ENCODE assay signal across 9 mouse cellular contexts in genomic region chr19:37238651-37239050, GRCm38 (mm10). TPM values are rescaled to one million over a fixed set of nuclear protein-coding genes. Genes with fewer than 3 reads are reported as not detected.
DNase-seq lines count a peak whose midpoint lies in the region; ATAC-seq and TF ChIP-seq lines count a peak whose summit lies in the region.
"Had no signal": no experiment of that assay in that cellular context is flagged by ENCODE, and none has a peak within 500 bp of the region (broad histone marks: within the 10 kb centered on the region; RNA-seq: fewer than 3 reads in every experiment).

No protein-coding gene starts in this region.

- no peaks in the 10 kb centered on the region for H3K36me3 ChIP-seq in lung, postnatal 0 days (ENCODE audit: insufficient read depth, low read length)
- no peaks in the 10 kb centered on the region for H3K36me3 ChIP-seq in liver, embryonic 13.5 days
- H3K36me3 ChIP-seq in limb, embryonic 10.5 days: no peaks in the 10 kb centered on the region

- no peaks in the 10 kb centered on the region for H3K9me3 ChIP-seq in lung, postnatal 0 days (ENCODE audit: low read length)
- H3K9me3 ChIP-seq in liver, embryonic 13.5 days (replicated peaks): no peaks in the 10 kb centered on the region
- H3K9me3 ChIP-seq in limb, embryonic 10.5 days (replicated peaks): no peaks in the 10 kb centered on the region

- no peak for TF ChIP-seq EP300 in lung, postnatal 0 days (IDR thresholded peaks at IDR 0.05)

- 16% methylated on average over 7 of the region's 7 CpGs for WGBS in lung, postnatal 0 days
- 21% methylated on average over 7 of the region's 7 CpGs for WGBS in liver, embryonic 13.5 days (ENCODE audit: insufficient replicate concordance)
- WGBS in limb, embryonic 10.5 days: 18% methylated on average over 7 of the region's 7 CpGs

- no peak overlapping the region for H3K27ac ChIP-seq in lung, postnatal 0 days (ENCODE audit: low read length)
- H3K27ac ChIP-seq in liver, embryonic 13.5 days: peak overlapping the region; percentile 97
- H3K27ac ChIP-seq in limb, embryonic 10.5 days: no peak overlapping the region

- no peak for ATAC-seq in lung, postnatal 0 days
- ATAC-seq in liver, embryonic 13.5 days (ENCODE audit: low read depth): peak; percentile 16

- DNase-seq in embryo, embryonic 10.5 days (ENCODE audit: low spot score): peak; percentile 20
- DNase-seq in embryo, embryonic 10 days (ENCODE audit: low spot score): no peak
- peak; percentile 10 for DNase-seq in lung, postnatal 0 days (ENCODE audit: low spot score)
- DNase-seq in lung, postnatal 25 days (ENCODE audit: low spot score): no peak
- peak; percentile 50 for DNase-seq in liver, embryonic 13.5 days
- DNase-seq in spleen, postnatal 10 days (ENCODE audit: low spot score in 2 of 2): peak; percentile 56 to 72
- no peak for DNase-seq in limb, embryonic 10.5 days (ENCODE audit: low spot score)
- DNase-seq in ovary, postnatal 10 days (ENCODE audit: low spot score): no peak
- DNase-seq: cerebellum, adult 11 months had no signal

- TF ChIP-seq CTCF in lung, postnatal 0 days (IDR thresholded peaks at IDR 0.05): no peak

- H3K27me3 ChIP-seq in lung, postnatal 0 days (replicated peaks; ENCODE audit: insufficient read depth, low read length): 0 out of 2 replicates have a peak, but pooled peaks cover 4% of the 10 kb centered on the region
- H3K27me3 ChIP-seq in liver, embryonic 13.5 days: peaks cover 19% of the 10 kb centered on the region
- peaks cover 33% of the 10 kb centered on the region for H3K27me3 ChIP-seq in limb, embryonic 10.5 days (ENCODE audit: low read depth, poor library complexity, severe bottlenecking)

- H3K4me1 ChIP-seq in lung, postnatal 0 days (ENCODE audit: insufficient read depth, low read depth, low read length): no peaks in the 10 kb centered on the region
- peaks cover 82% of the 10 kb centered on the region for H3K4me1 ChIP-seq in liver, embryonic 13.5 days (replicated peaks)
- H3K4me1 ChIP-seq in limb, embryonic 10.5 days: peaks cover 26% of the 10 kb centered on the region

- no peak overlapping the region for H3K4me2 ChIP-seq in lung, postnatal 0 days (replicated peaks; ENCODE audit: low read depth, low read length)
- peak overlapping the region; percentile 62 for H3K4me2 ChIP-seq in liver, embryonic 13.5 days

- H3K4me3 ChIP-seq in lung, postnatal 0 days (ENCODE audit: low read depth, low read length): no peak overlapping the region
- peak overlapping the region; percentile 43 for H3K4me3 ChIP-seq in liver, embryonic 13.5 days (replicated peaks)
- H3K4me3 ChIP-seq in limb, embryonic 10.5 days: no peak overlapping the region

- H3K9ac ChIP-seq in lung, postnatal 0 days (replicated peaks; ENCODE audit: low read depth): no peak overlapping the region
- peak overlapping the region; percentile 67 for H3K9ac ChIP-seq in liver, embryonic 13.5 days

RNA-seq across cellular contexts. Expression of gene Cpeb3, which starts 30.2 kb away (rescaled TPM):
- 1.3 and 2.3 TPM in 2 replicates for polyA plus RNA-seq in lung, postnatal 0 days (2015; fragmentation: Nextera tagmentation; extraction: Ambion mirVana)
- 1.7 and 1.9 TPM in 2 replicates for polyA plus RNA-seq in liver, embryonic 13.5 days (2015; fragmentation: Nextera tagmentation; extraction: Ambion mirVana)
- 0.65 and 0.78 TPM in 2 replicates for polyA plus RNA-seq in limb, embryonic 10.5 days (2016; fragmentation: Nextera tagmentation; extraction: Ambion mirVana)

RNA-seq across cellular contexts. Expression of gene March5, which starts 31.3 kb away (rescaled TPM):
- polyA plus RNA-seq in lung, postnatal 0 days (2015; fragmentation: Nextera tagmentation; extraction: Ambion mirVana): 83.1 and 97.6 TPM in 2 replicates
- 147 and 159 TPM in 2 replicates for polyA plus RNA-seq in liver, embryonic 13.5 days (2015; fragmentation: Nextera tagmentation; extraction: Ambion mirVana)
- polyA plus RNA-seq in limb, embryonic 10.5 days (2016; fragmentation: Nextera tagmentation; extraction: Ambion mirVana): 128 and 130 TPM in 2 replicates

Comparison
In these comparisons a context has a peak if more than half of its experiments do, and no peak if none do; other contexts are left out.
1. DNase-seq: peak in embryo, embryonic 10.5 days (single experiment), lung, postnatal 0 days (single experiment), liver, embryonic 13.5 days (single experiment) and spleen, postnatal 10 days (2 of 2); none in embryo, embryonic 10 days (single experiment), lung, postnatal 25 days (single experiment), limb, embryonic 10.5 days (single experiment) and ovary, postnatal 10 days (single experiment).